Mouse (Mus musculus) hindbrain, embryonic 14.5 days (tissue): ENCODE measurements around the gene Pes1. TPM values are rescaled to one million over a fixed set of nuclear protein-coding genes. Genes with fewer than 3 reads are reported as not detected.
"Not testable (repeated sequence)": the region's sequence is repeated elsewhere in the genome, so short reads cannot be mapped to it uniquely, and the experiment has no call there.

ENCODE experiments used
- ATAC-seq: fragments of 200-750 bp; cut with Nextera tagmentation; 2 replicates; pipeline ENCODE4 v1.8.0; 2017; ENCODE audit warnings: moderate number of reproducible peaks, mild to moderate bottlenecking, moderate TSS enrichment, moderate library complexity; ENCODE audit not compliant: low FRiP score
- DNase-seq: peaks from one replicate; pipeline ENCODE4 v3.0.0-alpha.2; 2015; ENCODE audit warnings: low spot score
- H3K27ac ChIP-seq: fragments of 300-500 bp; sonication (generic); 2 replicates; pipeline ENCODE4 v1.5.1; 2014; ENCODE audit warnings: mild to moderate bottlenecking, moderate library complexity
- H3K27me3 ChIP-seq: fragments of 300-500 bp; sonication (generic); 2 replicates; pipeline ENCODE4 v1.6.1; 2014; ENCODE audit warnings: mild to moderate bottlenecking, low read length, mixed read lengths; ENCODE audit not compliant: control insufficient read depth, insufficient read depth
- H3K36me3 ChIP-seq: fragments of 300-500 bp; sonication (generic); replicated peaks from 2 replicates; pipeline ENCODE4 v1.6.1; 2014; ENCODE audit not compliant: control insufficient read depth, insufficient read depth
- H3K4me1 ChIP-seq: fragments of 300-500 bp; sonication (generic); replicated peaks from 2 replicates; pipeline ENCODE4 v1.6.1; 2014; ENCODE audit warnings: antibody characterized with exemption, low read length, mixed read lengths; ENCODE audit not compliant: control insufficient read depth, insufficient read depth
- H3K4me2 ChIP-seq: fragments of 300-500 bp; sonication (generic); replicated peaks from 2 replicates; pipeline ENCODE4 v1.6.1; 2014; ENCODE audit warnings: mild to moderate bottlenecking, moderate library complexity
- H3K4me3 ChIP-seq: fragments of 300-500 bp; sonication (generic); replicated peaks from 2 replicates; pipeline ENCODE4 v1.5.1; 2014; ENCODE audit warnings: mild to moderate bottlenecking, low read length
- H3K9ac ChIP-seq: fragments of 300-500 bp; sonication (generic); 2 replicates; pipeline ENCODE4 v1.6.1; 2014
- H3K9me3 ChIP-seq: fragments of 300-500 bp; sonication (generic); 2 replicates; pipeline ENCODE4 v1.6.1; 2016; ENCODE audit warnings: low read length; ENCODE audit not compliant: control insufficient read depth
- WGBS: fragments of 180-500 bp; shearing (Covaris S2); extraction: QIAGEN DNeasy Blood & Tissue Kit; methylation state at CpG from one replicate; pipeline ENCODE4 v1.1.7; 2014; 5-methylcytosine and 5-hydroxymethylcytosine counted together
- polyA plus RNA-seq: library from polyadenylated mRNA; unstranded; fragments of >200 nt; fragmentation: Nextera tagmentation; extraction: Ambion mirVana; gene quantifications from 2 replicates; pipeline ENCODE4 v1.2.1, GENCODE M21; 2014

Pes1 gene
- polyA plus RNA-seq, 1 experiment from 2014 or later = 45.1 TPM

DNA sequence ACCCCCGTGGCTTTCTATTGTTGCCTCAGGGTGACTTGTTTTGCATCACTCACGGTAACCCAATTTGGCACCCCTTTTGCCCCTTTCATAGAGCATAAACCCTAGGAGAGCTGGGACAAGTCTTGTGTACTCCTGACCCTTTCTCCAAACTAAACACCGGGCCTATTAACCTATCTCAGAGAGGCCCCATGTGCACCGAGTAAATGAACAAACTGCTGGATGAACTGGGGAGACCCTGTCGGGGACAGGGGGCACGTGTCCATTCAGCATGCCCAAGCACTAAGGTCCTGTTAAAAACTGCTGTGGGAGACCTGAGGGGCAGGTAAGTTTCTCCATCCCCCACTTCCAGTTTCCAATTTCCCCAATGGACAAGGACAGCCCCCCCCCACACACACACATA, 32.8 kb upstream of the Pes1 start:
- DNase-seq = no peak
- WGBS = 22% methylated on average over 6 of the region's 6 CpGs

GRCm38 (mm10) chr11:3931511-3932211, 32.1 kb upstream of the Pes1 start, which contains the start of gene Tcn2:
Gene Tcn2 (minus strand): TSS chr11:3932159.
- Histone ChIP-seq H3K4me3 (peak within 1 kb of the TSS; percentile 44), H3K9me3 (no peaks in the 10 kb centered on the region), H3K27me3 (no peaks in the 10 kb centered on the region), H3K9ac (peak within 1 kb of the TSS; percentile 57), H3K4me2 (peak within 1 kb of the TSS; percentile 73), H3K27ac (no peak within 1 kb of the TSS), H3K36me3 (0 out of 2 replicates have a peak, but pooled peaks cover 5% of the 10 kb centered on the region), H3K4me1 (peaks cover 10% of the 10 kb centered on the region; the same call in 1 of the 2 replicates)
- ATAC-seq (peak; percentile 79), DNase-seq (peak; percentile 74)
- WGBS = under 1% methylated on average over 21 of the region's 26 CpGs

More for the DNA sequence above, 32.8 kb upstream of the Pes1 start:
- Histone ChIP-seq H3K9ac (peak overlapping the region; percentile 57), H3K27me3 (no peaks in the 10 kb centered on the region), H3K4me3 (peak overlapping the region; percentile 44), H3K9me3 (no peaks in the 10 kb centered on the region), H3K36me3 (0 out of 2 replicates have a peak, but pooled peaks cover 9% of the 10 kb centered on the region), H3K4me1 (peaks cover 10% of the 10 kb centered on the region; the same call in 1 of the 2 replicates), H3K4me2 (peak overlapping the region; percentile 73), H3K27ac (no peak overlapping the region)
- ATAC-seq = no peak

- no peak for ATAC-seq
- no peak overlapping the region for H3K27ac ChIP-seq
- no peaks in the 10 kb centered on the region for H3K9me3 ChIP-seq
- H3K36me3 ChIP-seq = no peaks in the 10 kb centered on the region
- peaks cover 10% of the 10 kb centered on the region; the same call in 1 of the 2 replicates for H3K4me1 ChIP-seq
- H3K27me3 ChIP-seq = no peaks in the 10 kb centered on the region
- no peak overlapping the region for H3K9ac ChIP-seq
- no peak for DNase-seq
- WGBS = 81% methylated on average over 9 of the region's 9 CpGs
- no peak overlapping the region for H3K4me2 ChIP-seq
- no peak overlapping the region for H3K4me3 ChIP-seq
Observed at GRCm38 (mm10) chr11:3933756-3934285, 30.0 kb upstream of the Pes1 start.

DNA sequence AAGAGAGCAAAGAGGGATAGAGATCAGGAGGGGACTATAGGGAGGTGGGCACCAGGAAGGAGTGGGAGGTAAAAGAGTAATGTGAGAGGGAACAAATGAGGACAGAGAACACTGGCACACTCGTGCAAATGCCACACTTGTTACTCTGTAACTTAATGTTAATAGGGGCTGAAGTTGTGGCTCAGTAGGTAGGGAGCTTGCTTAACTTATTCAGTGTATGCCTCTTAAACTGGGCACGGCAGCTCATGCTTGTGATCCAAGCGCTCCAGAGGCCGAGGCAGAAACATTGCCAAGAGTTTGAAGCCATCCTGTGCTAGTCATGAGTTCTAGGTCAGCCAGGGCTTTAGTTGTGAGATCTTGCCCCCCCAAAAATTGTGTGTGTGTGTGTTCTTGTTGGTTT, 28.6 kb upstream of the Pes1 start:
- ATAC-seq = no peak
- no peaks in the 10 kb centered on the region for H3K27me3 ChIP-seq
- H3K4me2 ChIP-seq = no peak overlapping the region
- H3K27ac ChIP-seq = no peak overlapping the region
- H3K36me3 ChIP-seq = no peaks in the 10 kb centered on the region
- no peak overlapping the region for H3K9ac ChIP-seq
- no peak overlapping the region for H3K4me3 ChIP-seq
- no peak for DNase-seq
- H3K9me3 ChIP-seq = no peaks in the 10 kb centered on the region
- WGBS = 73% methylated on average over 4 of the region's 4 CpGs
- H3K4me1 ChIP-seq = peaks cover 10% of the 10 kb centered on the region; the same call in 1 of the 2 replicates

- no peaks in the 10 kb centered on the region for H3K27me3 ChIP-seq
- no peak overlapping the region for H3K4me3 ChIP-seq
- no peak overlapping the region for H3K9ac ChIP-seq
- no peaks in the 10 kb centered on the region for H3K36me3 ChIP-seq
- H3K9me3 ChIP-seq = no peaks in the 10 kb centered on the region
- H3K27ac ChIP-seq = no peak overlapping the region
- WGBS = 85% methylated on average over 3 of the region's 3 CpGs
- no peak overlapping the region for H3K4me2 ChIP-seq
- ATAC-seq = no peak; the same call in 1 of the 2 replicates
- no peak for DNase-seq
- H3K4me1 ChIP-seq = peaks cover 3% of the 10 kb centered on the region; the same call in 1 of the 2 replicates
Observed at GRCm38 (mm10) chr11:3936318-3936717, 27.5 kb upstream of the Pes1 start.

GRCm38 (mm10) chr11:3937321-3937874, 26.4 kb upstream of the Pes1 start:
- Histone ChIP-seq H3K27ac (no peak overlapping the region), H3K36me3 (no peaks in the 10 kb centered on the region), H3K27me3 (no peaks in the 10 kb centered on the region), H3K4me2 (no peak overlapping the region), H3K4me1 (no peaks in the 10 kb centered on the region), H3K9me3 (no peaks in the 10 kb centered on the region), H3K4me3 (no peak overlapping the region), H3K9ac (no peak overlapping the region)
- ATAC-seq (no peak), DNase-seq (no peak)
- WGBS = 82% methylated on average over 13 of the region's 13 CpGs

- H3K9ac ChIP-seq = no peak overlapping the region
- no peaks in the 10 kb centered on the region for H3K9me3 ChIP-seq
- WGBS = 86% methylated on average over 7 of the region's 7 CpGs
- no peaks in the 10 kb centered on the region for H3K36me3 ChIP-seq
- no peak for DNase-seq
- no peak for ATAC-seq
- no peak overlapping the region for H3K4me3 ChIP-seq
- H3K27ac ChIP-seq = no peak overlapping the region
- H3K27me3 ChIP-seq = no peaks in the 10 kb centered on the region
- no peak overlapping the region for H3K4me2 ChIP-seq
- H3K4me1 ChIP-seq = no peaks in the 10 kb centered on the region
Observed at GRCm38 (mm10) chr11:3941371-3941770, 22.4 kb upstream of the Pes1 start.

DNA sequence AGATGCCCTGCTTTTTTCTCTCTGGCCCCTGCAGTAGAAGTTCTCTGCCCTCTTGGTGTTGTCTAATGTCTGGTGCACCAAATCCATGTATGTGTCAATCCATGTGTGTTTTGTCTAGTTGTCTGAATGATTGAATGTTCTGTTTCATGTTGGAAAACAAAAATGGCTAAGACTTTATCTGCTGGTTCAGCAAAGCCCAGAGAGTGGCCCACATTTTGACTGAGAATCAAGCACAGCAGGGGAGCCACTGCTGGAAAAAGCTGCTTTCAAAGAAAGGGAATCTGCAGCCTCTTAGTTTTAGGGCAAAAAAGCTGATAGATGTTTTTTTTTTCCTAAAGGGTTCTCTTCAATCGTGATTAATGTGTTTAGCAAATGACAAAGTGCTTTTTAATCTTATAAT, 17.4 kb upstream of the Pes1 start:
- ATAC-seq = no peak

DNA sequence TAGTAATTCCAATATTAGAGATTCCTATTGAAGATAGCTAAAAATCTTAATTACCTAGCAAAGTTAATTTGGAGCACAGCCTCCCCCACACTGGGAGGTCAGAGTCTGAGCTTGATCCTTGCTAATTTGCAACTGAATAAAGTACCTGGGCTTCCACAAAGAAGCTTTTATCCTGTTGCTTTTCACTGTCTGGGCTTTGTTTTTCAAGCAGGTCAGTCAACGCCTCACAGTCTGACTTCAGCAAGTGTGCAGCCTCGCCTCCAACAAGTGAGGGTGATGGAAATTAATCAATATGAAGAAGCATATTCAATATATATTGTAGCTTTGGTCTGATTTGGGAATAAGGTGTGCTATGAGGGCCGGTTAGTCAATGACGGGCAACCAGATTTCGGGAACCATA, 8.9 kb upstream of the Pes1 start:
- H3K9me3 ChIP-seq, H3K4me2 ChIP-seq, H3K27ac ChIP-seq, ATAC-seq, H3K4me3 ChIP-seq, H3K36me3 ChIP-seq, DNase-seq, H3K9ac ChIP-seq, H3K4me1 ChIP-seq, H3K27me3 ChIP-seq: not testable (repeated sequence)
- WGBS = 79% methylated on average over 5 of the region's 5 CpGs

More for the DNA sequence above, 17.4 kb upstream of the Pes1 start:
- DNase-seq = no peak
- Histone ChIP-seq H3K4me1 (no peaks in the 10 kb centered on the region), H3K27ac (no peak overlapping the region), H3K27me3 (no peaks in the 10 kb centered on the region), H3K9ac (no peak overlapping the region), H3K36me3 (no peaks in the 10 kb centered on the region), H3K4me3 (no peak overlapping the region), H3K9me3 (no peaks in the 10 kb centered on the region), H3K4me2 (no peak overlapping the region)
- 14% methylated on average over 1 of the region's 1 CpGs for WGBS
